Mouse (Mus musculus) midbrain, embryonic 11.5 days (tissue): ENCODE measurements around the gene Fndc3a. TPM values are rescaled to one million over a fixed set of nuclear protein-coding genes. Genes with fewer than 3 reads are reported as not detected.
A peak's percentile ranks its signal among the peaks of the same experiment; 100 is the strongest.

Experiments used
- ATAC-seq: fragments of 200-750 bp; cut with Nextera tagmentation; 2 replicates; pipeline ENCODE4 v1.8.0; 2017; ENCODE audit warnings: moderate TSS enrichment, moderate library complexity; ENCODE audit not compliant: low FRiP score
- DNase-seq: peaks from one replicate; pipeline ENCODE4 v3.0.0; 2015; ENCODE audit warnings: low spot score; ENCODE audit errors: missing footprints
- H3K27ac ChIP-seq: fragments of 300-500 bp; sonication (generic); 2 replicates; pipeline ENCODE4 v1.5.1; 2014; ENCODE audit warnings: low read depth, low read length
- H3K27me3 ChIP-seq: fragments of 300-500 bp; sonication (generic); 2 replicates; pipeline ENCODE4 v1.6.1; 2014; ENCODE audit warnings: mild to moderate bottlenecking, low read length, moderate library complexity, mixed read lengths; ENCODE audit not compliant: control insufficient read depth, insufficient read depth
- H3K36me3 ChIP-seq: fragments of 300-500 bp; sonication (generic); 2 replicates; pipeline ENCODE4 v1.6.1; 2014; ENCODE audit warnings: mild to moderate bottlenecking, low read length, moderate library complexity, mixed read lengths; ENCODE audit not compliant: control insufficient read depth, insufficient read depth
- H3K4me1 ChIP-seq: fragments of 300-500 bp; sonication (generic); 2 replicates; pipeline ENCODE4 v1.6.1; 2014; ENCODE audit warnings: low read length; ENCODE audit not compliant: control insufficient read depth, insufficient read depth
- H3K4me2 ChIP-seq: fragments of 300-500 bp; sonication (generic); 2 replicates; pipeline ENCODE4 v1.6.1; 2014; ENCODE audit warnings: mild to moderate bottlenecking, moderate library complexity
- H3K4me3 ChIP-seq: fragments of 300-500 bp; sonication (generic); 2 replicates; pipeline ENCODE4 v1.5.1; 2014; ENCODE audit warnings: low read depth, low read length
- H3K9ac ChIP-seq: fragments of 300-500 bp; sonication (generic); 2 replicates; pipeline ENCODE4 v1.6.1; 2014; ENCODE audit warnings: low read length
- H3K9me3 ChIP-seq: fragments of 300-500 bp; sonication (generic); 2 replicates; pipeline ENCODE4 v1.6.1; 2016; ENCODE audit warnings: low read length; ENCODE audit not compliant: control insufficient read depth
- WGBS: fragments of 180-500 bp; shearing (Covaris S2); extraction: QIAGEN DNeasy Blood & Tissue Kit; methylation state at CpG from one replicate; pipeline ENCODE4 v1.1.7; 2014; 5-methylcytosine and 5-hydroxymethylcytosine counted together
- polyA plus RNA-seq: library from polyadenylated mRNA; unstranded; fragments of >200 nt; fragmentation: Nextera tagmentation; extraction: Ambion mirVana; gene quantifications from 2 replicates; pipeline ENCODE4 v1.2.1, GENCODE M21; 2014

The Fndc3a gene
- polyA plus RNA-seq = 38.9 and 41.2 TPM in 2 replicates

- H3K9me3 ChIP-seq = no peaks in the 10 kb centered on the region
- DNase-seq = peak; percentile 98
- no peaks in the 10 kb centered on the region; the same call in 1 of the 2 replicates for H3K27me3 ChIP-seq
- ATAC-seq = peak; percentile 93
- no peaks in the 10 kb centered on the region for H3K36me3 ChIP-seq
- peaks cover 4% of the 10 kb centered on the region; the same call in 1 of the 2 replicates for H3K4me1 ChIP-seq
- H3K4me2 ChIP-seq = peak within 1 kb of the TSS; percentile 82
- H3K27ac ChIP-seq = peak within 1 kb of the TSS; percentile 48
- WGBS = under 1% methylated on average over 66 of the region's 82 CpGs
- H3K4me3 ChIP-seq = peak within 1 kb of the TSS; percentile 83
- H3K9ac ChIP-seq = peak within 1 kb of the TSS; percentile 90
Observed at GRCm38 (mm10) chr14:72709710-72710340, at the start of gene Fndc3a. Gene Fndc3a (minus strand): TSS chr14:72710003.

GRCm38 (mm10) chr14:72752893-72753292 lies 43.1 kb upstream of the Fndc3a start:
- Histone ChIP-seq H3K4me3 (no peak overlapping the region), H3K27me3 (no peaks in the 10 kb centered on the region), H3K27ac (no peak overlapping the region), H3K36me3 (no peaks in the 10 kb centered on the region), H3K9me3 (no peaks in the 10 kb centered on the region), H3K9ac (no peak overlapping the region), H3K4me2 (no peak overlapping the region), H3K4me1 (no peaks in the 10 kb centered on the region)
- ATAC-seq = no peak
- WGBS = 84% methylated on average over 6 of the region's 6 CpGs
- peak; percentile 33 for DNase-seq

DNA sequence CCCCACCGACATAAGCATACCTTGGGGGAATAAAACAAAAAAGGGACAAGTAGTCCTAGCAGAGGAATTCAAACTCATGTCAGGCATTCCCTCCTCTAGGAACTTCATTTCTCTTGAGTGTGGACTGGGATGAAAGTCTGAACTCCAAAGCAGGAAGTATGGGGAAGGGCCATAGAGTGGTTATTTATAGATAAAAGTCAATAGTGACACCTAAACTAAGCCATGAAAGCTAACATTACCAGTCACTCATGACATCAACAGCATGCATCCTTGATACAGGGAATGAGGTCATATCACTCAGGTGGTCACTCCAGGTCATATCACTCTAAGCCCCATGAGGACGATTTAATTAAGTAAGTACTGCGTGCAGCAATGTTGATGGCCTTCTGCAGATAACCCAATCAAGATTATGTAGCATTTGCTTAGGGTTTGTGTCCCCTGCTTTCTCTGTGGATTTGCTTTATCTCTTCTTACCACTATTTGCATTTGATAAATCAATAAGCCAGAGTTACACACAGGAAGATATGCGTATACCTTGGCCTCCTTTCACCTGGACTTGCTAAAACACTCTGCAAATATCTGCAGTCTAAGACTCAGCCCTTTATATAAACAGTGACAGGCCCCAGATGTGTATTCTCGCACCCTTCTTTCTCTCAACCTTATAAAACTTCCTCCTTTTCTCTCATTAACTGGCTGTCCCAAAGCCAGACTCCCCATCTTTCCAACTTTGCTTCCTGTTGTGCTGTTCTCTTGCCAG lies 40.8 kb upstream of the Fndc3a start:
- 90% methylated on average over 5 of the region's 5 CpGs for WGBS
- Histone ChIP-seq H3K27me3 (no peaks in the 10 kb centered on the region), H3K36me3 (no peaks in the 10 kb centered on the region), H3K4me3 (no peak overlapping the region), H3K4me1 (no peaks in the 10 kb centered on the region), H3K27ac (no peak overlapping the region), H3K9me3 (no peaks in the 10 kb centered on the region), H3K4me2 (no peak overlapping the region), H3K9ac (no peak overlapping the region)
- ATAC-seq (no peak), DNase-seq (no peak)

DNA sequence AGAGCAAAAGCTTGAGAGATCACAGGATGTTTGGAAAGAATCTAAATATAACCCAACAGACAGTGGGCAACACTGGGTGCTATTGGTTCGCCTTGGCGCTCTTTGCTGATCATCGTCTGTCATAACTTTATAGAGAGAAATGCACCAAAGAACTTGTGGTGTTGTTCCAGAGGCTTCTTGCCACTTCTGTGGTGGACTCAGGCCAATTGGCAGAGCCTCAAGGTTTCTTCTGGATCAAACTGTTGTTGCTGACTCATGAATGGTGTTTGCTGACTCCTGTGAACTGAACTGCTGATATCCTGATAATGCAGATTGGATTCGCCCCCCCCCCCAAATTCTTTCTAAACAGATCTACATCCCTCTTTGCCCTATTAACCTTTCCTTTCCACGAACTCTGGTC lies 38.5 kb upstream of the Fndc3a start:
- DNase-seq (no peak), ATAC-seq (no peak)
- WGBS = 93% methylated on average over 5 of the region's 5 CpGs
- Histone ChIP-seq H3K4me1 (no peaks in the 10 kb centered on the region), H3K27ac (no peak overlapping the region), H3K9me3 (no peaks in the 10 kb centered on the region), H3K36me3 (no peaks in the 10 kb centered on the region), H3K4me2 (no peak overlapping the region), H3K4me3 (no peak overlapping the region), H3K9ac (no peak overlapping the region), H3K27me3 (no peaks in the 10 kb centered on the region)

DNA sequence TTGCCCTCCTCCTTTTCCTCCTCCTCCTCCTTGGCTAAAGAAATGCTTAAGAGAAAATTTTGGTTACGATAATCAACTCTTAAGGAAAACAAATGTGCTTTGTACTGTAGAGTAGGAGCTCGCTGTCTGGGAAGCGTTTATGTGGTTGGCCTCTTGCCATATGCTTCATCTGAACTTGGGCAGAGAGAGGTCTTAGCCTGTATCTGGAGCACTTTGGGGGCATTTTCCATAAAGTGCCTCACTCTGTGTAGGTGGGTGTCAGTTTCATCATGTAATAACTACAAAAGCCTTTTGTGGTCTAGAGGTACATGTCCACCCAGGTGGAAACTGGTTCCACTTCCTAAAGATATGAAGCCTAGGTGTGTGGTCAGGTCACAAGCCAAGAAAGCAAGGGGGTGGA lies 31.9 kb upstream of the Fndc3a start:
- no peak overlapping the region for H3K27ac ChIP-seq
- ATAC-seq = no peak
- H3K4me1 ChIP-seq = no peaks in the 10 kb centered on the region
- H3K4me2 ChIP-seq = no peak overlapping the region
- 93% methylated on average over 3 of the region's 3 CpGs for WGBS
- H3K9me3 ChIP-seq = no peaks in the 10 kb centered on the region
- H3K36me3 ChIP-seq = no peaks in the 10 kb centered on the region
- no peak for DNase-seq
- H3K27me3 ChIP-seq = no peaks in the 10 kb centered on the region
- no peak overlapping the region for H3K4me3 ChIP-seq
- no peak overlapping the region for H3K9ac ChIP-seq

GRCm38 (mm10) chr14:72740336-72740735 lies 30.5 kb upstream of the Fndc3a start:
- no peak overlapping the region for H3K27ac ChIP-seq
- H3K36me3 ChIP-seq = no peaks in the 10 kb centered on the region
- no peaks in the 10 kb centered on the region for H3K9me3 ChIP-seq
- 86% methylated on average over 5 of the region's 5 CpGs for WGBS
- no peaks in the 10 kb centered on the region for H3K4me1 ChIP-seq
- no peak overlapping the region for H3K9ac ChIP-seq
- no peak for DNase-seq
- H3K4me2 ChIP-seq = no peak overlapping the region
- no peak for ATAC-seq
- H3K4me3 ChIP-seq = no peak overlapping the region
- no peaks in the 10 kb centered on the region for H3K27me3 ChIP-seq

- H3K27me3 ChIP-seq = no peaks in the 10 kb centered on the region
- H3K4me2 ChIP-seq = no peak overlapping the region
- H3K4me1 ChIP-seq = no peaks in the 10 kb centered on the region
- ATAC-seq = no peak
- H3K4me3 ChIP-seq = no peak overlapping the region
- no peak overlapping the region for H3K27ac ChIP-seq
- H3K36me3 ChIP-seq = no peaks in the 10 kb centered on the region
- H3K9me3 ChIP-seq = no peaks in the 10 kb centered on the region
- no peak overlapping the region for H3K9ac ChIP-seq
- WGBS = 79% methylated on average over 8 of the region's 8 CpGs
- no peak for DNase-seq
Observed at GRCm38 (mm10) chr14:72739484-72740208, 29.8 kb upstream of the Fndc3a start.

GRCm38 (mm10) chr14:72738776-72739175 lies 29.0 kb upstream of the Fndc3a start:
- no peak for DNase-seq
- Histone ChIP-seq H3K36me3 (no peaks in the 10 kb centered on the region), H3K9ac (no peak overlapping the region), H3K9me3 (no peaks in the 10 kb centered on the region), H3K4me1 (no peaks in the 10 kb centered on the region), H3K4me2 (no peak overlapping the region), H3K4me3 (no peak overlapping the region), H3K27ac (no peak overlapping the region), H3K27me3 (no peaks in the 10 kb centered on the region)
- 89% methylated on average over 4 of the region's 4 CpGs for WGBS
- no peak for ATAC-seq

GRCm38 (mm10) chr14:72738217-72738616 lies 28.4 kb upstream of the Fndc3a start:
- ATAC-seq (no peak), DNase-seq (no peak)
- no peak overlapping the region for H3K4me2 ChIP-seq
- no peaks in the 10 kb centered on the region for H3K36me3 ChIP-seq
- WGBS = 80% methylated on average over 4 of the region's 4 CpGs
- H3K9ac ChIP-seq = no peak overlapping the region
- no peak overlapping the region for H3K27ac ChIP-seq
- no peaks in the 10 kb centered on the region for H3K27me3 ChIP-seq
- no peaks in the 10 kb centered on the region for H3K9me3 ChIP-seq
- H3K4me1 ChIP-seq = no peaks in the 10 kb centered on the region
- no peak overlapping the region for H3K4me3 ChIP-seq
